Mouse (Mus musculus): ENCODE measurements around the gene Cemip. TPM values are rescaled to one million over a fixed set of nuclear protein-coding genes. Genes with fewer than 3 reads are reported as not detected.

Cemip gene
- polyA plus RNA-seq, 1 experiment: 1.0 TPM

DNA sequence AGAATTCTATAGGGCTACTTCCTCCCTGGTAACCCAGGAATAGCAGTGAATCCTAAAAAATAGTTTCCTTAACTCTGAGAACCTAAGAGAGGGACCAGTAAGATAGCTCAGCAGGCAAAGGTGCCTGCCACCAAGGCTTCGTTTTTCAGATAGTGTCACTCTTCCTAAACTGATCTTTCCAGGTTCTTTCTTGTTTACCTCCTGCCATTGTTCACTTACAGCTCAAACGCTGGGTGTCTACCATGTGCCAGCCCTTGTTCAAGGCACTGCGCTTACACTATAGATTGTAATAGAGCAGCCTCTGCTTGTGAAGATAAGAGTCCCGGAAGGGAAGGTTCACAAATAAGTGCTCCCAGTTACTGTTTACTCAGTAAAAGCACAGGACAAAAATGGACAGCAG is 200.5 kb downstream of the Cemip start:
- Histone ChIP-seq H3K36me3 (ENCODE audit: control insufficient read depth, insufficient read depth) (peaks cover 16% of the 10 kb centered on the region), H3K79me2 (ENCODE audit: control insufficient read depth, insufficient read depth) (peaks cover 27% of the 10 kb centered on the region), H3ac (ENCODE audit: control insufficient read depth, insufficient read length, low read depth) (no peak overlapping the region), H3K27me3 (ENCODE audit: control insufficient read depth, insufficient read depth, insufficient read length) (no peaks in the 10 kb centered on the region), H3K79me3 (ENCODE audit: low read depth) (peaks cover 22% of the 10 kb centered on the region), H3K4me3 (ENCODE audit: insufficient read depth, poor library complexity, severe bottlenecking) (no peak overlapping the region)
- TF ChIP-seq USF1 (IDR thresholded peaks at IDR 0.05; ENCODE audit: low read depth) (no peak), CEBPB (IDR thresholded peaks at IDR 0.05; ENCODE audit: low read depth) (no peak), CTCF (IDR thresholded peaks at IDR 0.05; ENCODE audit: control insufficient read depth, insufficient read depth, insufficient read length) (no peak), MAX (IDR thresholded peaks at IDR 0.05) (no peak), FOSL1 (IDR thresholded peaks at IDR 0.05; ENCODE audit: insufficient read depth, low read length, poor library complexity, severe bottlenecking) (no peak), MYOG (IDR thresholded peaks at IDR 0.05; ENCODE audit: control insufficient read depth, extremely low read depth, insufficient read length) (no peak), MYOD1 (IDR thresholded peaks at IDR 0.05; ENCODE audit: control insufficient read depth, insufficient read length, low read depth) (no peak)

DNA sequence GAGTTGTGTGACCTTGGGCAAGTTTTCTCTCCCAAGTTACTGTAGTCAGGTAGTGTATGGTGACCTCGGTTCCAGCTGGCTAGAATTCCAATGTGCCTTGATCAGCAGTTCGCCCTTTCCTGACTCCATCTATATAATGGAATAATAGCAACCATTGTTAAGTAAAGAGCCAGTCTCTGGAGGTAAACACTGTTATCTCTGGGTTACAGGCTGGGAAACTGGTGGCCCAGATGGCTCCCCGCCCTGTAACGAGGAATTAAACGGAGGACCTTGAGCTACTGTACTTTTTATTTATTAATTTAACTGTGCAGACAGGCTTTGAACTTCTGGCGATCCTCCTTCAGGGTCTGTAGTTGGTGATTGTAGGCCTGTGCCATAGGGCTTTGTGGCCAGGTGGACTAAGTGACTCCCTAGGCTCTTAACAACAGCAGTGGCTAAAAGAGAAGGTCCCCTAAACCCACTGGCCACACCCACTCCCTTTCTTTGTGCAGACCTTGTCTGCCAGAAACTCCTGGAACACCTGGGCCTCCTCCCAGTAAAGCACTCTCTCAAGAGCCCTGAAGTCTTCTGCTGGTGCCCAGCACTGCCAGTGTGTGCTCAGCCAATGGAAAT is 201.3 kb downstream of the Cemip start:
- H3K27me3 ChIP-seq (ENCODE audit: control insufficient read depth, insufficient read depth, insufficient read length): no peaks in the 10 kb centered on the region
- peaks cover 30% of the 10 kb centered on the region for H3K79me3 ChIP-seq (ENCODE audit: low read depth)
- H3K4me3 ChIP-seq (ENCODE audit: insufficient read depth, poor library complexity, severe bottlenecking): no peak overlapping the region
- peaks cover 35% of the 10 kb centered on the region for H3K79me2 ChIP-seq (ENCODE audit: control insufficient read depth, insufficient read depth)
- no peak overlapping the region for H3ac ChIP-seq (ENCODE audit: control insufficient read depth, insufficient read length, low read depth)
- no peak for TF ChIP-seq FOSL1 (IDR thresholded peaks at IDR 0.05; ENCODE audit: insufficient read depth, low read length, poor library complexity, severe bottlenecking)
- no peak for TF ChIP-seq USF1 (IDR thresholded peaks at IDR 0.05; ENCODE audit: low read depth)
- no peak for TF ChIP-seq MYOG (IDR thresholded peaks at IDR 0.05; ENCODE audit: control insufficient read depth, extremely low read depth, insufficient read length)
- TF ChIP-seq CEBPB (IDR thresholded peaks at IDR 0.05; ENCODE audit: low read depth): no peak
- no peak for TF ChIP-seq MAX (IDR thresholded peaks at IDR 0.05)
- no peak for TF ChIP-seq CTCF (IDR thresholded peaks at IDR 0.05; ENCODE audit: control insufficient read depth, insufficient read depth, insufficient read length)
- no peak for TF ChIP-seq MYOD1 (IDR thresholded peaks at IDR 0.05; ENCODE audit: control insufficient read depth, insufficient read length, low read depth)
- H3K36me3 ChIP-seq (ENCODE audit: control insufficient read depth, insufficient read depth): peaks cover 19% of the 10 kb centered on the region

DNA sequence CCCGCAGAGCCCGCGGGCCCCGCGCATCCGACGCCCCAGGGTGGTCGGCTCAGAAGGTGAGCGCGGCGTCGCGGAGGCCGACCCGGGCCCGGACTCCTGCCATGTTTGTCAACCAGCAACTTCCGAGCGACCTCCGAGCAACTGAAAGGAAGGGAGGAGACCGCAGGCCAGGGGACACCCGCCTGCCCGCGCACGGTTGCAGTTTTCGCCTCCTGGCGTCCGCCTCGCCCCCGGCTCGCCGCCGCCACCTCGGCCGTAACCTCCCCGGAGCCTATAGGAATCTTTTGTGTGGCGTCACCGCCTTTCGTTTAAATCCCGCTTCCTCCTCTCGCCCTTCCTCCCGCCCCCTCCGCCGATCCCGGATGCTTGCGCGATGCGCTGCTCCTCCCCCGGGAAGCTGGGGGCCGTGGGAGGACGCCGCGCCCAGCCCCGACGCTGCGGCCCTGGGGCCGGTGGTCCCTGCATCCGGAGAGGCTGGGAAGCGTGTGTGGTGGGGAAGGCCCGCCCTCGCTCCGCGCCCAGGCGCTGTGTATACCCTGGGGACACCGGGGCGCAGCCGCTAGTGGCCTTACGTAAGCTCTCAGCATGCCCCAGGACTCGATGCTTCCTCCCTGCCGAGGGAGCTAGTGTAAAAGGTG is 202.2 kb downstream of the Cemip start, which contains the start of the genes Tlnrd1 and Mesd:
Tlnrd1 (minus strand) TSS at position 285 of the 638 bp plus-strand sequence.
Mesd (plus strand) TSS at position 446 of the 638 bp plus-strand sequence.
- Histone ChIP-seq H3K27me3 (ENCODE audit: control insufficient read depth, insufficient read depth, insufficient read length) (no peaks in the 10 kb centered on the region), H3K4me3 (ENCODE audit: insufficient read depth, poor library complexity, severe bottlenecking) (peak within 1 kb of the TSS; percentile 53), H3K79me3 (ENCODE audit: low read depth) (peaks cover 34% of the 10 kb centered on the region), H3K79me2 (ENCODE audit: control insufficient read depth, insufficient read depth) (peaks cover 44% of the 10 kb centered on the region), H3K36me3 (ENCODE audit: control insufficient read depth, insufficient read depth) (peaks cover 19% of the 10 kb centered on the region), H3ac (ENCODE audit: control insufficient read depth, insufficient read length, low read depth) (peak within 1 kb of the TSS; percentile 90)
- TF ChIP-seq USF1 (IDR thresholded peaks at IDR 0.05; ENCODE audit: low read depth) (no peak), MAX (IDR thresholded peaks at IDR 0.05) (no peak), CEBPB (IDR thresholded peaks at IDR 0.05; ENCODE audit: low read depth) (no peak), MYOG (IDR thresholded peaks at IDR 0.05; ENCODE audit: control insufficient read depth, extremely low read depth, insufficient read length) (no peak), MYOD1 (IDR thresholded peaks at IDR 0.05; ENCODE audit: control insufficient read depth, insufficient read length, low read depth) (no peak)

DNA sequence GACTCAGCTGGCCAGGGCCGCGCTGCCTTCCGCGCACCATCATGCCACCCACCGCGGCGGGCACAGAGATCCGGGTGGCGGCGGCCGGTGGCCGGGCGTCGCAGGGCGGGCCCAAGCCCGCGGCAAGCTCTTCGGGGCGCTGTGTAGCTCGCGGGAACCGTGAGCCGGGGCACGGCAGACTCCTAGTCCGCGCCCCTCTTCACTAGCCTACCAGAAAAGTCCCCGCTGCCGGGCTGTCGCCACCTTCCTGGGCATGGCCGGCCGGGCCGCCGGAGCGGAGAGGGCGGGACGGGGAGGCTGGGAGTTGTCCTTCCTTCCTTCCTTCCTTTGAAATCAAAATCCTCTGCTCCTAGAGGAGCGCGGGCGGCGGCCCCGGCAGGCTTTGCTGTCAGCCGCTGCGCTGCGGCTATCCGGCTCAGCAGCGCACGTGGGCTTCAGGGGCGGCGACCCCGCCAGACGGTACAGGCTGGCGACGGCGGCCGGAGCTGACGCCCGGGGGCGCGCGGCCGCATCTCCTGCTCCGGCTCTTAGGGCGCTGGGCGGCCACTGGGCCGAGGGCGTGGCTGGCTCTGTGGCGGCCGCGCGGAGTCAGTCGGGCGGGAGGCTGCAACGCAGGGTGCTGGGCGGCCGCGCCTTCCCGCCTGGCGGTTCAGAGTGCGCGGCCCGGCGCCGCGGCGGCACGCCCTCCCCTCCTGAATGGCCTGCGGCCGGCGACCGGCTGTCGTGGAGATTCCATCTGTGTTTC is 202.9 kb downstream of the Cemip start:
- H3K27me3 ChIP-seq (ENCODE audit: control insufficient read depth, insufficient read depth, insufficient read length): no peaks in the 10 kb centered on the region
- H3ac ChIP-seq (ENCODE audit: control insufficient read depth, insufficient read length, low read depth): peak overlapping the region; percentile 90
- H3K79me3 ChIP-seq (ENCODE audit: low read depth): peaks cover 36% of the 10 kb centered on the region
- TF ChIP-seq FOSL1 (IDR thresholded peaks at IDR 0.05; ENCODE audit: insufficient read depth, low read length, poor library complexity, severe bottlenecking) (no peak), USF1 (IDR thresholded peaks at IDR 0.05; ENCODE audit: low read depth) (no peak)
- H3K36me3 ChIP-seq (ENCODE audit: control insufficient read depth, insufficient read depth): peaks cover 19% of the 10 kb centered on the region
- peak overlapping the region; percentile 53 for H3K4me3 ChIP-seq (ENCODE audit: insufficient read depth, poor library complexity, severe bottlenecking)
- H3K79me2 ChIP-seq (ENCODE audit: control insufficient read depth, insufficient read depth): peaks cover 47% of the 10 kb centered on the region

Other genes starting within 250 kb of the Cemip start
- 31.5 TPM for gene Tlnrd1, start 202.2 kb downstream of the Cemip start, polyA plus RNA-seq (2012; fragmentation: generic; extraction: Trizol)
- gene Mesd, start 202.0 kb downstream of the Cemip start, polyA plus RNA-seq (2012; fragmentation: generic; extraction: Trizol): 74.5 TPM
- gene Abhd17c, start 65.4 kb upstream of the Cemip start, polyA plus RNA-seq (2012; fragmentation: generic; extraction: Trizol): 32.9 TPM

All from C2C12 (cell line).